Mouse (Mus musculus): Measurements from ENCODE around the gene N4bp2l2. TPM values are rescaled to one million over a fixed set of nuclear protein-coding genes. Genes with fewer than 3 reads are reported as not detected.
A peak's percentile ranks its signal among the peaks of the same experiment; 100 is the strongest.

N4bp2l2 gene
- polyA plus RNA-seq, 1 experiment from 2014 or later = 30.4 TPM

DNA sequence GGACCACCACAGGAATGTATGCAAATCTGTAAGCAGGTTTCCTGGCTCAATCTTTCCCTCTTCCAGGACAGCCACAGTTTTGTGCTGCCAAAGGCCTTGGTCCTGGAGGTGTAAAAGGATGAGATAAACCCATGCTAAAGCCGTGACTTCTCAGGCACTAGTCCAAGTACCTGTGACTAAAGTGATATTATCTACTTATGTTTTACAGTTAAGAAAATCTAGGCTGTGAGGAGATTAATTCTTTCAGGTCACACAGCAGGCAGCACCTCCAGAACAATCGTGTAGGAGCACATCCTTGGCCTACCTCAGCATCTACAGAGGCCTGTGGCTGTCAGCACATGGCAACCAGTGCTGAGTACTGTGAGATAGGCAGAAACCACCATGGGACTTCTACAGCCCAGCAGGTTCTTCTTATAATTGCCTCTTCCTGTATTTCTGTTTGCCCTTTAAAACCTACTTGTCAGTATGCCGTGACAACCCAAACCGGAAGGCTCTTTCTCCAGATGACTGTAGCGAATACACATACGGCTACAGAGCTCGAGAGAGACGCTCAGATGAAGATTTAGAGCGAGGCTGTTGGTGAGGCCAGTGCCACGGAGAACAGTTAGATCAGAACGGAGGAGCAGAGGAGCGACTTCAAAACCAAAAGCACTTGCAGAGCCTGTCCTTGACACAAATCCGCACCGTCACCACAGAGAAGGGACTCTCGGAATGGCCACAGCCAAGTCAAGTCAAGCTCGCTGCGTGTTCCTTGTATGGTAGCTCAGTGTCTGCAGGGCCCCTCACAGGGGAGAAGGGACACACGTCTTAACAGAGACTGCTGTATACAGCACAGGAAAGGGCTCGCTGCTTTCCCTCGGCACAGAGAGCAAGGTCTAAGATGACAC lies 65.2 kb downstream of the N4bp2l2 start:
- H3K9me3 ChIP-seq = no peaks in the 10 kb centered on the region
- no peak for DNase-seq (ENCODE audit: low spot score)
- H3K27me3 ChIP-seq (ENCODE audit: insufficient read depth, poor library complexity, severe bottlenecking) = peaks cover 15% of the 10 kb centered on the region
- H3K4me3 ChIP-seq = no peak overlapping the region
- WGBS = 87% methylated on average over 20 of the region's 20 CpGs
- H3K27ac ChIP-seq = no peak overlapping the region; the same call in 1 of the 2 replicates
- H3K4me1 ChIP-seq (replicated peaks) = peaks cover 20% of the 10 kb centered on the region
- no peaks in the 10 kb centered on the region for H3K36me3 ChIP-seq

DNA sequence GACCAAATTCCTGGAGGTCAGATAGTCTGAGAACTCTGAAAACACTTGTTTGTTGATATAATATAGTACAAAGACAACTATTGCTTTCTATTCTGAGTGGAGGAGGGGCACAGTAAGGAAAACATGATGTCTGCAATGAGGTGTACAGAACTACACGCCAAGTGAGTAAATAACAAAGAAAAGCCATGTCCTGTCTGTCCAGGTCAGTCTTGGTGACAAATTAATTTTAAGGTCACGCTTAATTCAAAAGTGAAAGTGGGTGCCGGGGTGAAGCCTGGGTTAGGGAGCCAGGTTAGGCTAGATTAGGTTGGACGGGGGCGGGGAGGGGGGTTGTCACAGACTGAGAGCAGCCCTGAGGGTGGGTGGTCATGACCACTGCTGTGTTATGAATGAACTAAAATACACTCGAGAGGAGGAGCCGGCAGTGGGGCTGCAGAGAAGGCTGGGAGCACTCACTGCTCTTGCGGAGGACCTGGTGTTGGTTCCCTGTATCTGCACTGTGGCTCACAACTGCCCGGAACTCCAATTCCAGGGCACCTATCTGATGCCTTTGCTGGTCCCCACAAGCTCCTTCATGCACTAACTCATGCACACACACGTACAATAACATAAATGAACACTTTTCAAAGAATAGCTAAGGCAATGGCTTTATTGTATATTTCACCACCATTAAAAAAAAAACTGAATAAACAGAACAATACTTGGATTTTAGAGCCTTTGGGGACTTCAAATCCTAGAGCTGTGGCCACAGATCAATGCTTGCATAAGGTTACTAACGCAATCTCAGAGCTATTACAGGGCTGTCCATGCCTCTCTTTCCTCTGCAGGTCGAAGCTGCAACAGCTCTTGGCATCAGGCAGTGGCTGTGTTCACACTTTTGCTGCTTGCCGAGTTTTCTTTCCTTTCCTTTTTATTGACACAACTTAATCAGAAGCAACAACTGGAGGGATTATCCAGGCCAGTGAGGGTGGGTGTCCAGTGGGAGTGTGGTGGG lies 66.4 kb downstream of the N4bp2l2 start:
- Histone ChIP-seq H3K4me1 (replicated peaks) (peaks cover 24% of the 10 kb centered on the region), H3K4me3 (no peak overlapping the region), H3K36me3 (no peaks in the 10 kb centered on the region), H3K9me3 (no peaks in the 10 kb centered on the region), H3K27ac (no peak overlapping the region), H3K27me3 (ENCODE audit: insufficient read depth, poor library complexity, severe bottlenecking) (peaks cover 27% of the 10 kb centered on the region)
- WGBS = 73% methylated on average over 13 of the region's 13 CpGs
- no peak for DNase-seq (ENCODE audit: low spot score)

DNA sequence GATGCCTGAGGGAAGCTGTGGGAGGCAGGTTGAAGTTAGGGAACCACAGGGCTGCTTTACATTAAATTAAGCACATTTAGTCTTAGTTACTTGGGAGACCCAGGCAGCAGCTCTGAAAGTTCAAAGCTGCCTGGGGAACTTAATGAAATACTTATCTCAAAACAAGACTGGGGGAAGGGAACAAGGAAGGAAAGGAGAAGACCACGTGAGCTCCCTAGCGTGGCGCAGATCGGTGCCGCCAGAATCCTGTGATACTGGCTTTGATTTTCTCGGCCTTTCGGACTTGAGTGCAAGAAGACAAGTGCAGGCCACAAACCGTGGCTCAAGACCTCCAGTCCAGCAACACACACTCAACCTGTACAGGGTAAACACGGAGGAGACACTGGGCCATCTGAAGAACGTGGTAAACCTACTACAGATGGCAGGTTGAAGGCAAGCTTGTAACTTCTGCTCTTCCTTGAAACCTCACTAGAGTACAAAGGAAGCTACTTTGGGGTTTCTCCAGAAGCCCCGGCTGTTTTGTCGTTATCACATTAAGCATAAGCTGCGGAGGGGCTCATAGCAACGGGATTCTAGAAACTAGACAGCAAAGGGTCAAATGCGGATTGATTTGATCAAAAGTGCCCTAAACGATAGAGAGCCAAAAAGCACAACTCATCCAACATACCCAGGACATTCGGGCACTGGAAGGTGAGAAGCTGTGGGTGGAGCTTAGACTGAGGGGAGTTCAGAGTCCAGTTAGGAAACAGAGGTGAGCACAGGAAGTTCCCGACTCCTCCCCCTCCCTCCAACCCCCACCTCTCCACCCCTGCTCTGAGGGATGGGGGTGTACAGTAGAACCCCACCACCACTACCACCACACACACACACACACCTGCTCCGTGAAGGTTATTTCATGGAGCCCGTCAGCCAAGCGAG lies 67.5 kb downstream of the N4bp2l2 start:
- 72% methylated on average over 21 of the region's 21 CpGs for WGBS
- H3K27me3 ChIP-seq (ENCODE audit: insufficient read depth, poor library complexity, severe bottlenecking) = peaks cover 37% of the 10 kb centered on the region
- no peaks in the 10 kb centered on the region for H3K9me3 ChIP-seq
- H3K36me3 ChIP-seq = no peaks in the 10 kb centered on the region
- no peak overlapping the region for H3K27ac ChIP-seq
- H3K4me3 ChIP-seq = no peak overlapping the region
- H3K4me1 ChIP-seq (replicated peaks) = peaks cover 33% of the 10 kb centered on the region
- DNase-seq (ENCODE audit: low spot score) = no peak

DNA sequence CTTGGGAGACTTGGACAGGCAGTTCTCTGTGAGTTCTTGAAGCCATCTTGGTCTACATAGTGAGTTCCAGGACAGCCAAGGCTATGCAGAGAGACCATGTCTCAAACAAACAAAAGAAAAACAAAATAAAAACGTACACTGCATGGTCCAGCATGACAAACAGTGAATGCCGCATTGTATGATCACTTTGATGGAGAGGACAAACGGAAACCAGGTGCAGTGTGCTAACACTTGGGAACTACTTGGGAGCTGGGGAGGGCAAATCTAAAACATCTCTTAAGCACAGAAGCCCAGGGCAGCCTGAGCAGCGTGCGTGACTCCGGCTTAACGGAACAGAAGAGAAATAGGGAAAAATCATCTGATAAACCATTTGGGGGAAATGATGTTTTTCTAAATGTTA lies 68.9 kb downstream of the N4bp2l2 start, which contains the start of gene N4bp2l1:
TSS of gene N4bp2l1 (minus strand) at position 101 of the 400 bp plus-strand sequence.
- Histone ChIP-seq H3K27ac (no peak within 1 kb of the TSS), H3K4me3 (no peak within 1 kb of the TSS), H3K4me1 (replicated peaks) (peaks cover 40% of the 10 kb centered on the region), H3K36me3 (no peaks in the 10 kb centered on the region), H3K27me3 (ENCODE audit: insufficient read depth, poor library complexity, severe bottlenecking) (peaks cover 50% of the 10 kb centered on the region), H3K9me3 (no peaks in the 10 kb centered on the region)
- WGBS = 83% methylated on average over 7 of the region's 7 CpGs
- DNase-seq (ENCODE audit: low spot score) = no peak

DNA sequence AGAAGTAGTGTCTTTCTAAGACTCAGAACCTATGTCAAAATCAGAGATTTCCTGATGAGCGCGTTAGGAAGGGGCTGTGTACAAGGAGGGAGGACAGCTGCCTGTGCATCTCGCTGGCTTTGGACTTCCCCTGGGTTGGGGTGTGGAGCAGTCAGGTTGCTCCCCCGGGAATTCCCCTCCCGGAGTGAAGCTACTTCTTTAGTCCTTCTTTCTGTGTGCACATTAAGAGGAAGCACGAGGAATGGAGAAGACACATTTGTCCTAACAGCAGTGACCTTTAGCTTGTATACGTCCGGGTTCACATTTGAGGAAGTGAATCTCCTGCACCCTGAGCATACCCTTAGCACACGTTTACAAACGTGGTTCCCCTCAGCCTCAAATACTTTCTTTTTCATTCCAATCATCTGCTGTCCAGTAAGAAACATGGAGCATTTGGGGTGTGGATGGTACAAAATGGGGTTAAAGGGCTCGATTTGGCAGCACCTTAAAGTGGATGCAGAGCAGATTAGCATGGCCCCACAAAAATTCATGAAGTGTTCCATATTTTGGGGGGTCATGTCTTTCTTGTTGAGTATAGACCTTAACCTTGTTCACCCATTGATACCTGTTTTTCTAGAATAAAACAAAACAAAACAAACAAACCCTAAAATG lies 70.5 kb downstream of the N4bp2l2 start:
- no peaks in the 10 kb centered on the region for H3K36me3 ChIP-seq
- H3K9me3 ChIP-seq = no peaks in the 10 kb centered on the region
- H3K27me3 ChIP-seq (ENCODE audit: insufficient read depth, poor library complexity, severe bottlenecking) = peaks cover 54% of the 10 kb centered on the region
- WGBS = 53% methylated on average over 11 of the region's 11 CpGs
- peaks cover 35% of the 10 kb centered on the region for H3K4me1 ChIP-seq (replicated peaks)
- no peak for DNase-seq (ENCODE audit: low spot score)
- H3K27ac ChIP-seq = no peak overlapping the region
- no peak overlapping the region for H3K4me3 ChIP-seq

DNA sequence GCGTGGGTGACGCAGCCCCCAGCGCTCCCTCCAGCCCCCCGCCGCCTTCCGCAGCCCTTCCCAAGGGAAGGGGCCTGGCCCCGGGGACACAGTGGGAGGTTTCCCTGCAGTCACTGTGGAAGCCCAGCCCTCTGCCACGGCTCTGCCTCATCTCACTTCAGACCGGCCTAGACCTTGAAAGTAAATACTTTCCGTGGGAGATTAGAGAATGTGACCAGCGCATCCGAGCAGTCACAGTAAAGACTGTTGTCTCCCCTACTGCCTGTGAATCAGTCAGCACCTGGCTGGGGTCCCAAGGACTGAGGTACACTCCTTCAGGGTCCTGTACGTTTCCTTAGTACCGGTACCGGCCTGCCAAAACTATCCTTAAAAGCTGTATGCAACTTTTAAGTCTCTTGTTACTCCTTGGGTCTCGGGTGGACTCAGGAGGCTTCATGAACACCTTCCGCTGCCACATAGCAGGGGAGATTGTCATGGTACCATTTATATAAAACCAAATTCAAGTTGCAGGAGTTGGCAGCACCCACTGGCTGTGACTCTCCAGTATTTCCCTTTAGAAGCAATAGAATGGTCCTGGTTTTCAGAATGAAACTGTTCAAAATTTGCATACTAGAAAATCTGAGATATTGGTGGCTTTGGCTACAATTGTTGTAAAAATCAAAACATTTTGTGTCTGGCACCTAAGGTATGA lies 71.2 kb downstream of the N4bp2l2 start:
- H3K4me3 ChIP-seq = peak overlapping the region; percentile 89
- 5% methylated on average over 17 of the region's 17 CpGs for WGBS
- no peak for DNase-seq (ENCODE audit: low spot score)
- no peaks in the 10 kb centered on the region for H3K9me3 ChIP-seq
- H3K36me3 ChIP-seq = no peaks in the 10 kb centered on the region
- peaks cover 28% of the 10 kb centered on the region for H3K4me1 ChIP-seq (replicated peaks)
- H3K27me3 ChIP-seq (ENCODE audit: insufficient read depth, poor library complexity, severe bottlenecking) = peaks cover 54% of the 10 kb centered on the region
- H3K27ac ChIP-seq = peak overlapping the region; percentile 75

DNA sequence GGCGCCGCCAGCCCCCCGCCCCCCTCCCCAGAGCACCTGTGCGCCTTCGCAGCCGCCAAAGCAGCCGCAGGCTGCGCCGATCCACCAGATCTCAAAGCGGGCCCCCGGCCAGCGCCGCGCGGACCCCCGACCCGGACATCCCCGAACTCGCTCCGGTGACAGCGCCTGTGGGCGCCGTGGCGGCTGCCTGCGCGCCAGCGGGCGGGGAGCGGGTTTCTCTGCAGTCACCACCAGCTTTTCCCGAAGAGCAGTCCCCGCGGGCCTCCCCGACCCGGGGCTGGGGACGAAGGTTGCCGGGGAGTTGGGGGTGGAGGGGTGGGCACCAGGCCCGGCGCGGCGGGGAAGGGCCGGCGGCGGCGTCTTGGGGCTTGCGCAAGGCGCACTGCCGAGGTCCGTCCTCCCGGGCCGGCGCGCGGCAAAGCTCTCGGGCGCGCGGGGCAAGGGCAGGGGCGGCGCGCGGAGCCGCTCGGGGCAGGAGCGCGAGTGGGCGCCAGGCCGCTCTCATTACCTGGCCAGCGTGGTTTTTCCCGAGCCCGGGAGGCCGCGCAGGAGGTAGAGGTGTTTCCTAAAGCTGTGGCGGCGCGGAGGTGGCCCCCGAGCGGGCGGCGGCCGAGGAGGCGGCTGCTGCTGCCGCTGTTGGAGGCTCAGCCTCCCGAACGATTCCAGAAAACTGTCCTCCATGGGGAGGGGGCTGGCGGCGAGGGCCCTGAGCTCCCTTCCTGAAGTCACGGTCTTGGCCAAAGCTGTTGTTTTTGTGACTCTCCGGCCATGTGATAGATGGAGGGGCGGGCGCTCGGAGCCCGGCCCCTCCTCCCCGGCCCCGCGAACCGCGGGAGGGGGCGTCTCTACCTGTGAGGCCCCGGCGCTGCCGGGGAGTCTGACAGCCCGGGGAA lies 72.0 kb downstream of the N4bp2l2 start:
- DNase-seq (ENCODE audit: low spot score) = peak; percentile 54
- Histone ChIP-seq H3K4me1 (replicated peaks) (peaks cover 23% of the 10 kb centered on the region), H3K36me3 (no peaks in the 10 kb centered on the region), H3K27ac (peak overlapping the region; percentile 75), H3K9me3 (no peaks in the 10 kb centered on the region), H3K27me3 (ENCODE audit: insufficient read depth, poor library complexity, severe bottlenecking) (peaks cover 54% of the 10 kb centered on the region), H3K4me3 (peak overlapping the region; percentile 89)
- under 1% methylated on average over 102 of the region's 102 CpGs for WGBS

DNA sequence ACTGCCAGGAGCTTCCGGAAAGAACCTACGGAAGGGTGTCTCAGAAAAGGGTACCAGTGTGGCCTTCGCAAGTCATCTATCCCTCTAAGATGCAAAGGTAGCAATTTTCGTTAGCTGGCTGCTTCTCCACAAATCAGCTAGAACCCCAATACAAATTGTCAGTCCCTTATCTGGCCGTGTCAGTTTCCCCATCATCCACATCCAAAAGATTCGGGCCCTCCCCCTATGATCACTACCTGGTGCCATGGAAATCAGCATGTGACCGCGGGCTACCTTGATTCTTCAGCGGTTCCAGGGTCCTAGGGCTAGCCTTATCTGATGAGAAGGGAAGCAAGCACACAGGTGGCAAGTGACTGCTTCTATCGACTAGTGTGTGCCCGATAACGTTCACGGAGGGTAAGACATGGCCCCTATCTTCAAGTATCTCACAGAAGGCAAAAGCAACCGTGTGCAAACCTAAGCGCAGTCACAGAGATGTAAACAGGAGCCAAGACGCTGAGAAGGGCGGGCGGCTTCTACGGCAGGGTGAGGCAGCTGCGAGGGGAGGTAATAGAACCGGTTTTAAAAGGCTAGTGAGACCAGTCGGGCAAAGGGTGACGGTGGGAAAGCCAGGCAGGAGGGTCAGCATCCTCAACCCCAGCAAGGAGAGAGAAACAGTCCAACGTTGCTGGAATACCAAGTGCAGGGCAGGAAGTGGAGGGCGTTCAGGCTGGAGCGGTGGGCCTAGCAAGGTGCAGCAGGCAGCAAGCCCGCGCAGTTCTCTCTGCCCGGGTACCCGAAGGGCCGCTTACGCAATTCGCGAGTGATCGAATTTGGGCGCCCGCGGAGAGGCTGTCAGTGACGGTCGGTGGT lies 72.9 kb downstream of the N4bp2l2 start:
- Histone ChIP-seq H3K27ac (peak overlapping the region; percentile 75), H3K4me3 (peak overlapping the region; percentile 89), H3K4me1 (replicated peaks) (peaks cover 20% of the 10 kb centered on the region), H3K36me3 (no peaks in the 10 kb centered on the region), H3K9me3 (no peaks in the 10 kb centered on the region), H3K27me3 (ENCODE audit: insufficient read depth, poor library complexity, severe bottlenecking) (peaks cover 54% of the 10 kb centered on the region)
- DNase-seq (ENCODE audit: low spot score) = peak; percentile 33
- 10% methylated on average over 40 of the region's 40 CpGs for WGBS

DNA sequence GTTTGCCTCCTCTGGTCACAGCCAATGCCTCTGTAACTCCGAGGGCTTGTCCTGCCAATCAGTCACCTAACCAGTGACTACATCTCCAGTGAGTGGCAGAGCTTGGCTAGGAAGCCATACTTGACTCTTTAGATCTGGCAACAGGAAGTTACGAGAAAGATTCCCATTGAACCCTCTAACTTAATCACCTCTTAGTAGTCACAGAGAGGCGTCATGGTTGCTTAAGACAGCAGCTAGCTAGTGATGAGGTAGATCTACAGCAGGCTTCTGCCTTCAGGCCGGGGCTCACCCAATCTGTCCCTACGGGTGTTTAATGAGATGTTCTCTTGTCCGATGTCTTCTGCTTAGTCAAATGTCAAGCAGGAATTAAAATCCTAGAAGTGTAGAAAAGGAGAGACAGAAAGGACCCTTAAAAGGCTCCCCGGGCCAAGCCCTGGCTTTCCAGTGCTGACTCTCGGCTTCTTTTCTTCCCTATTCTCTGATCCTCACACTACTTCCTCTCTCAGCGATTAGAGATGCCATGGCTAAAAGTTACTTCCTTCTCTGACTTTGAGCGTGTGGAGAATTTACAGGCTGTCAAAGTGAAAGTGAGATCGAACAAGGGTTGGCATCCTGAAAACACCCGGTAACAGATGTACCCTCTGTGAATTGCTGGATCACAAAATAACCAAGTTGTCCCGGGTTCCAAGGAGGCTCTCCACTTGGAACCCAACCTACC lies 73.6 kb downstream of the N4bp2l2 start:
- WGBS = 79% methylated on average over 13 of the region's 13 CpGs
- peak overlapping the region; percentile 89; the same call in 1 of the 2 replicates for H3K4me3 ChIP-seq

More for the DNA sequence above, 73.6 kb downstream of the N4bp2l2 start:
- Histone ChIP-seq H3K9me3 (no peaks in the 10 kb centered on the region), H3K36me3 (no peaks in the 10 kb centered on the region), H3K4me1 (replicated peaks) (peaks cover 20% of the 10 kb centered on the region), H3K27me3 (ENCODE audit: insufficient read depth, poor library complexity, severe bottlenecking) (peaks cover 54% of the 10 kb centered on the region), H3K27ac (no peak overlapping the region)
- DNase-seq (ENCODE audit: low spot score) = no peak

Data from hindbrain, embryonic 10.5 days (tissue).